Mouse (Mus musculus): Measurements from ENCODE around the gene Msmo1. TPM values are rescaled to one million over a fixed set of nuclear protein-coding genes. Genes with fewer than 3 reads are reported as not detected.

Gene Msmo1
- polyA plus RNA-seq, 1 experiment from 2014 or later: 78.7 TPM

DNA sequence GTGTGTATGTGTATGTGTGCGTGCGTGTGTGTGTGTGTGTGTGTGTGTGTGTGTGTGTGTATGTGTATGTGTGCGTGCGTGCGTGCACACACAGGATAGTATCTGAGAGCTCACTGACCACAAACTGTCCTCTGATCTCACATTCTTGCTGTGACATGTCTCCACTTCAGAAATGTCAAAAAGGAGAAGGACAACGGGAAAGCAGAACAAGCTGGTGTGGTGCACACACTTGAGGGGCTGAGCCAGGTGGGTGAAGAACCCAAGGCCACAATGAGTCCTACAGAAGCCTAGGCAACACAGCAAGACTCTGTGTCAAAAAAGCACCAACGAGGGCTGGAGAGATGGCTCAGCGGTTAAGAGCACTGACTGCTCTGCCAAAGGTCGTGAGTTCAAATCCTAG is 35.1 kb upstream of the Msmo1 start:
- Histone ChIP-seq H3K9ac (ENCODE audit: low read depth, low read length) (no peak overlapping the region), H3K36me3 (ENCODE audit: control insufficient read depth, insufficient read depth) (0 out of 2 replicates have a peak, but pooled peaks cover under 1% of the 10 kb centered on the region), H3K27me3 (replicated peaks; ENCODE audit: control insufficient read depth, insufficient read depth, low read length) (no peaks in the 10 kb centered on the region), H3K9me3 (ENCODE audit: control insufficient read depth) (no peaks in the 10 kb centered on the region), H3K27ac (ENCODE audit: low read depth, low read length) (no peak overlapping the region), H3K4me3 (ENCODE audit: low read depth, low read length) (no peak overlapping the region), H3K4me1 (replicated peaks; ENCODE audit: control insufficient read depth, insufficient read depth, low read length) (no peaks in the 10 kb centered on the region), H3K4me2 (replicated peaks; ENCODE audit: low read depth) (no peak overlapping the region)
- WGBS: 89% methylated on average over 7 of the region's 9 CpGs
- TF ChIP-seq CTCF (IDR thresholded peaks at IDR 0.05; ENCODE audit: low read depth): no peak
- ATAC-seq: no peak

GRCm38 (mm10) chr8:64767047-64767446 is 33.5 kb upstream of the Msmo1 start:
- no peak for ATAC-seq
- no peaks in the 10 kb centered on the region for H3K9me3 ChIP-seq (ENCODE audit: control insufficient read depth)
- no peak overlapping the region for H3K9ac ChIP-seq (ENCODE audit: low read depth, low read length)
- no peaks in the 10 kb centered on the region for H3K27me3 ChIP-seq (replicated peaks; ENCODE audit: control insufficient read depth, insufficient read depth, low read length)
- no peaks in the 10 kb centered on the region; the same call in 1 of the 2 replicates for H3K4me1 ChIP-seq (replicated peaks; ENCODE audit: control insufficient read depth, insufficient read depth, low read length)
- TF ChIP-seq CTCF (IDR thresholded peaks at IDR 0.05; ENCODE audit: low read depth): no peak
- H3K27ac ChIP-seq (ENCODE audit: low read depth, low read length): no peak overlapping the region
- 92% methylated on average over 9 of the region's 9 CpGs for WGBS
- H3K4me3 ChIP-seq (ENCODE audit: low read depth, low read length): no peak overlapping the region
- peaks cover 3% of the 10 kb centered on the region; the same call in 1 of the 2 replicates for H3K36me3 ChIP-seq (ENCODE audit: control insufficient read depth, insufficient read depth)
- no peak overlapping the region for H3K4me2 ChIP-seq (replicated peaks; ENCODE audit: low read depth)

DNA sequence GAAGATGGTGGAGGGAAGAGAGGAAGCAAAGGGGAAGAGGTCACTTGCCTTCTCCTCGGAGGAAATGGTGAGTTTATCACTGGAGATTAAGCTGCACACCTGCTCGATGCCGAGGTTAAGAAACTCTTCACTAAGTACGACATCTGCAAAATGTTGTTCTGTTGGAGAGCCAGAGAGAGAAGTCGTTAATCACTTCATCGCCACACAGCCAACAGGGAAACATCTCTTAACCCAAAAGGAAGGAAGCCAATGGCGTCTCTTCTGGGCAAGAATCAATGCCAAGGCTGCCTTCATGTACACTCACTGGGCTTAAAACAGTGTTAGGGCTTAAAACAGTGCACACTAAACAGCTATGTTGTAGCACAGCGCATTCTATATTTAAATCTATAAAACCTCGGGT is 30.5 kb upstream of the Msmo1 start:
- ATAC-seq: no peak
- Histone ChIP-seq H3K9ac (ENCODE audit: low read depth, low read length) (no peak overlapping the region), H3K27me3 (replicated peaks; ENCODE audit: control insufficient read depth, insufficient read depth, low read length) (no peaks in the 10 kb centered on the region), H3K4me1 (replicated peaks; ENCODE audit: control insufficient read depth, insufficient read depth, low read length) (no peaks in the 10 kb centered on the region; the same call in 1 of the 2 replicates), H3K9me3 (ENCODE audit: control insufficient read depth) (no peaks in the 10 kb centered on the region), H3K4me2 (replicated peaks; ENCODE audit: low read depth) (no peak overlapping the region), H3K36me3 (ENCODE audit: control insufficient read depth, insufficient read depth) (peaks cover 3% of the 10 kb centered on the region; the same call in 1 of the 2 replicates), H3K4me3 (ENCODE audit: low read depth, low read length) (no peak overlapping the region), H3K27ac (ENCODE audit: low read depth, low read length) (no peak overlapping the region)
- no peak for TF ChIP-seq CTCF (IDR thresholded peaks at IDR 0.05; ENCODE audit: low read depth)
- WGBS: 62% methylated on average over 9 of the region's 9 CpGs

- Histone ChIP-seq H3K4me2 (replicated peaks; ENCODE audit: low read depth) (no peak overlapping the region), H3K9me3 (ENCODE audit: control insufficient read depth) (no peaks in the 10 kb centered on the region), H3K27me3 (replicated peaks; ENCODE audit: control insufficient read depth, insufficient read depth, low read length) (no peaks in the 10 kb centered on the region), H3K4me3 (ENCODE audit: low read depth, low read length) (no peak overlapping the region), H3K4me1 (replicated peaks; ENCODE audit: control insufficient read depth, insufficient read depth, low read length) (no peaks in the 10 kb centered on the region; the same call in 1 of the 2 replicates), H3K9ac (ENCODE audit: low read depth, low read length) (no peak overlapping the region), H3K36me3 (ENCODE audit: control insufficient read depth, insufficient read depth) (peaks cover 3% of the 10 kb centered on the region; the same call in 1 of the 2 replicates), H3K27ac (ENCODE audit: low read depth, low read length) (no peak overlapping the region)
- no peak for TF ChIP-seq CTCF (IDR thresholded peaks at IDR 0.05; ENCODE audit: low read depth)
- 94% methylated on average over 1 of the region's 1 CpGs for WGBS
- ATAC-seq: no peak
Measured at GRCm38 (mm10) chr8:64762751-64763150, 29.2 kb upstream of the Msmo1 start.

- H3K36me3 ChIP-seq (ENCODE audit: control insufficient read depth, insufficient read depth): peaks cover 7% of the 10 kb centered on the region; the same call in 1 of the 2 replicates
- no peak overlapping the region for H3K9ac ChIP-seq (ENCODE audit: low read depth, low read length)
- no peak overlapping the region for H3K27ac ChIP-seq (ENCODE audit: low read depth, low read length)
- peak; percentile 38; the same call in 1 of the 2 replicates for ATAC-seq
- peak; percentile 72 for TF ChIP-seq CTCF (IDR thresholded peaks at IDR 0.05; ENCODE audit: low read depth)
- H3K4me1 ChIP-seq (replicated peaks; ENCODE audit: control insufficient read depth, insufficient read depth, low read length): no peaks in the 10 kb centered on the region; the same call in 1 of the 2 replicates
- H3K4me3 ChIP-seq (ENCODE audit: low read depth, low read length): no peak overlapping the region
- no peak overlapping the region for H3K4me2 ChIP-seq (replicated peaks; ENCODE audit: low read depth)
- H3K27me3 ChIP-seq (replicated peaks; ENCODE audit: control insufficient read depth, insufficient read depth, low read length): no peaks in the 10 kb centered on the region
- WGBS: 66% methylated on average over 8 of the region's 8 CpGs
- no peaks in the 10 kb centered on the region for H3K9me3 ChIP-seq (ENCODE audit: control insufficient read depth)
Measured at GRCm38 (mm10) chr8:64761430-64761829, 27.8 kb upstream of the Msmo1 start.

DNA sequence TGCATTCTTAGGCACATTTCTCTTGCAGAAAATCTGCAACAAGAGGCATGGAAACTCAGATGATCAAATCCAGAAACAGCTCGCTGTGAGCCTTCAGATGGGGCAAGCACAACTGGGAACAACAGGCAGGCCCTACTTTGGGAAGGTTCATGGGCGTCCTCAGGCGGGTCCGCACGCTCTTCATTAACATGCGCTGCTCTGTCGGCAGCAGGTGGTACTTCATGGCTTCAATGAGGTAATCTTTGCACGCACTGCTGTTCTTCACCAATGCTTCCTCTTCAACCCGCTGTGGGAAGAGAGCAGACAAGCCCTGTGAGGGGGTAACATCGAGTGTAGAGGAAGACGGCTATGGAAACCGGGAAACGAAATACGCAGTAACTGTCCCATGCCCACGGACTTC is 24.4 kb upstream of the Msmo1 start:
- Histone ChIP-seq H3K27me3 (replicated peaks; ENCODE audit: control insufficient read depth, insufficient read depth, low read length) (no peaks in the 10 kb centered on the region), H3K4me1 (replicated peaks; ENCODE audit: control insufficient read depth, insufficient read depth, low read length) (no peaks in the 10 kb centered on the region; the same call in 1 of the 2 replicates), H3K9ac (ENCODE audit: low read depth, low read length) (no peak overlapping the region), H3K9me3 (ENCODE audit: control insufficient read depth) (no peaks in the 10 kb centered on the region), H3K4me3 (ENCODE audit: low read depth, low read length) (no peak overlapping the region), H3K4me2 (replicated peaks; ENCODE audit: low read depth) (no peak overlapping the region), H3K27ac (ENCODE audit: low read depth, low read length) (no peak overlapping the region), H3K36me3 (ENCODE audit: control insufficient read depth, insufficient read depth) (peaks cover 18% of the 10 kb centered on the region; the same call in 1 of the 2 replicates)
- no peak for TF ChIP-seq CTCF (IDR thresholded peaks at IDR 0.05; ENCODE audit: low read depth)
- no peak for ATAC-seq
- 93% methylated on average over 15 of the region's 15 CpGs for WGBS
